Mouse (Mus musculus): ENCODE measurements at regions not wholly inside any gene's neighbourhood (a gene's known extent, or its start where the extent isn't known, plus 50 kb on each side); places are given as distances from the start of the nearest gene placed in this dataset.
"Not testable (repeated sequence)": the region's sequence is repeated elsewhere in the genome, so short reads cannot be mapped to it uniquely, and the experiment has no call there.

DNA sequence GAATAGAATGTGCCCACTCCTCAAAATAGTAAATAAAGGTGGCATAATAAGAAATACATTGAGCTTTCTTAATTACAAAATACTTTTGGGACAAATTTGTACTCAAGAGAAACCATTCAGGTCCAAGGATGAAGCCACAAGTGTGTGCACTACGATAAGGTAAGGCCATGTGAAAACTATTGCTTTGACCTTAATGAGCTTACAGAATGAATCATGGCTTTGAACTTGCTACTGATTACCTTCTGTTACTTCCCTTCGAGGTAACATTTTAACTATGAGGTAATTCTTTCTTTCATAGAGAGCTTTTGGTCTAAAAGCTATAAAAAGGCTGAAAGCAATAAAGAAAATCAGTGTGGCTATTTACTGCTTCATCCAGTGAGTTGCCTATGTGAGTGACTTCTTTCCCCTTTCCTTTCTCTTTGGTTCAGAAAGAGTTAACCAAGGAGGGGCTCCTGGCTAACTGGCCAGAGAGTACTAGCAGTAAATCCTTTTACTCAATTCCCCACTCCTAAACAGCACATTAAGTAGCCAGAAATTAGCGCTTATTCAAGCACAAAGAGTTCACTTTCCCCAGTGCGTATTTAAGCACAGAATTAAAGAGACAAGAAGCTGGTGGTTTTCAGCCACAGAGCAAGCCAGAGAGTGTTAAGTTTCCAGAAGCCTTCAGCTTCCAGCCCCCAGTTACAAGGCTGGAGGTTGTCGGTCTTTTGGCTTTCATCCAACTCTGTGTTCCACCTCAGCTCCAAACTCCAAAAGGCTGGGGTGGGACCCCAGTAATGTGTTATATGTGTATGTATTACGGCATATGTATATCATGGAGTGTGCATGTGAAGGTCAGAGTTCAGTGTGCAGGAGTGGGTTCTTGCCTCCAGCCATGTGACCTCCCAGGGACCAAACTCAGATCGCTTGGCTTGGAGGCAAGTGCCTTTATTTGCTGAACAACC is 194.3 kb upstream of the Gm10131 start:
- DNase-seq (ENCODE audit: low read depth, low spot score): no peak

DNA sequence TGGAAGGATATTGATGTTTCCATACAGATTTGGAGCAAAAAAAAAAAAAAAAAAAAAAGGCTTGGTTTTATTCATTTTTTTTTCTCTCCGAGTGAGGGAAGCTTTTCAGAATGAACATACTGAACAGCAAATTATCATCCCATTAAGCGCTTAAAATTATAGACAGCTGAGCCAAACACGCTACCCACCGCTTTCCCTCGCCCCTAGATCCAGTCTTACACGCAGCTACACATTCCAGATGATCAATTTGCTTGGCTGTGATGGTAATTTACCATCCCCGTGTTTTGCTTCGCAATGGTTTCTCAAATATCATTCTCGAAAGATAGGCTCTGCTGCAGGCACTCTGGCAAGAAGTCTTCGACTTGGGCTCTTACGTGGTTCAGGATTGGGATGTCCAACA is 192.3 kb upstream of the Gm10131 start:
- no peak for DNase-seq (ENCODE audit: low read depth, low spot score)

DNA sequence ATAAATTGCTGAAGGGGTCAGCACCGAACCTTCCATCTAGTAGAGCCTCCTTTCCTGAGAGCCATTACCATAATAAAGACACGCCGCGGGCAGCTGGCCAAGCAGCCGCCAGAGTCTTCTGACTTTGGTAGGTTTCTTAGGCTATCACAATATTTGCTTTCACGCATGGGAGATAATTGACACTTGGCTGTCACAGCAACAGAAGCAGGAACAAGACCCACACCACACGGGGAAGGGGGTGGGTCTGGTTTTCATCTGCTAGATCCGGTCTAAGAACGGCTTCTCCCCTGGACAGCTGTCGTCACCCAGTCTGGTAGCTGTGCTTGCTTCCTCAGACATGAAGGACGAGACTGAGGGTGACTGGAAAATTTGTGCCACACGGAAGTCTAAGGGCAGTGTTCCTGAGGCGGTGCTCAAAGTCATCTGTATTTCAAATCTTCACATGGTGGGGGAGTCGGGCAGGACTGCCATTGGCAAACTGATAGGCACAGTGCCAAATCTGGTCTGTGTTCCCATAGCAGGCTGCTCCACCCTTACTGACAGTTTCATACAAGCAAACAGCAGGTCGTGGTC is 188.9 kb upstream of the Gm10131 start:
- DNase-seq (ENCODE audit: low read depth, low spot score): no peak

GRCm38 (mm10) chr8:34294721-34295120 is 183.2 kb upstream of the Gm10131 start:
- no peak for DNase-seq (ENCODE audit: low read depth, low spot score)

- no peak for DNase-seq (ENCODE audit: low read depth, low spot score)
Measured at GRCm38 (mm10) chr8:34290670-34291069, 179.1 kb upstream of the Gm10131 start.

- DNase-seq (ENCODE audit: low read depth, low spot score): no peak
Measured at GRCm38 (mm10) chr8:34287801-34288200, 176.3 kb upstream of the Gm10131 start.

DNA sequence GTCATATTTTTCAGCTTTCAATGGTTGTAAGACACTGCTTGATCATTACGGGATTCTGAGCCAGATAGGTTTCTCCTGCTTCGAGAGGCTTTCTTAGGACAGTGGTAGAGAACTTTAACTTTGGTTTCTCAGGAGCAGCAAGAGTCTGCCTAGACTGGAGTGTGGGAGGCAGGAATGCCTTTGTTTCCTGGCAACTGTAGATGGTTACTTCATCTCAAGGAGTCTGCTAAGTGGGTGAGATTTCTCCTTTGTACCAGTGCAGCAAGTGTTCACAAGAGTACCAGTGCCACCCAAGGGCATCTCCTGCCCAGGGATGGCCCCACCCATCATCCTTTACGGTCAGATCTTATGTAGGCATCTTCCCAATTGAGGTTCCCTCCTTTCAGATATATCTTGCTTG is 173.0 kb upstream of the Gm10131 start:
- no peak for DNase-seq (ENCODE audit: low read depth, low spot score)

DNA sequence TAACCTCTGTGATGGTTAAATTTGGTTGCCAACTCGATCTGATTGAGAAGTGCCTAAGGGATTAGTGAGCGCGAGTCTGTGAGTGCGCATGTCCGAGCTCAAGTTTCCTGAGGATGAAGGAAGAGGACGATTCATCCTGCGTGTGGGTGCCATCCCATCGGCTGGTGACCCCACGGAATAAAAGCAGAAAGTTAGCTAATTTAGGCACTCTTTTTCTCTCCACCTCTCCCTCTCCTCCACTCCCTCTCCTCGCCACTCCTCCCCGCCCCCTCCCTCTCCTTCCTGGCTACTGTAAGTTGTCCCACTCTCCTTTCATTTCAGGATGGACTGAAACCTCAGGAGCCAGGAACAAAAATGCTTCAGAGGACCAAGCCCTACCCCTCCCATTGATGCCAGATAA is 168.9 kb upstream of the Gm10131 start:
- DNase-seq (ENCODE audit: low read depth, low spot score): no peak

- no peak for DNase-seq (ENCODE audit: low read depth, low spot score)
Measured at GRCm38 (mm10) chr8:34275977-34276660, 164.6 kb upstream of the Gm10131 start.

- DNase-seq (ENCODE audit: low read depth, low spot score): not testable (repeated sequence)
Measured at GRCm38 (mm10) chr8:34274796-34275195, 163.3 kb upstream of the Gm10131 start.

- DNase-seq (ENCODE audit: low read depth, low spot score): no peak
Measured at GRCm38 (mm10) chr8:34274171-34274570, 162.6 kb upstream of the Gm10131 start.

- DNase-seq (ENCODE audit: low read depth, low spot score): no peak
Measured at GRCm38 (mm10) chr8:34269848-34270247, 158.3 kb upstream of the Gm10131 start.

GRCm38 (mm10) chr8:34268806-34269520 is 157.4 kb upstream of the Gm10131 start:
- peak; percentile 42 for DNase-seq (ENCODE audit: low read depth, low spot score)

DNA sequence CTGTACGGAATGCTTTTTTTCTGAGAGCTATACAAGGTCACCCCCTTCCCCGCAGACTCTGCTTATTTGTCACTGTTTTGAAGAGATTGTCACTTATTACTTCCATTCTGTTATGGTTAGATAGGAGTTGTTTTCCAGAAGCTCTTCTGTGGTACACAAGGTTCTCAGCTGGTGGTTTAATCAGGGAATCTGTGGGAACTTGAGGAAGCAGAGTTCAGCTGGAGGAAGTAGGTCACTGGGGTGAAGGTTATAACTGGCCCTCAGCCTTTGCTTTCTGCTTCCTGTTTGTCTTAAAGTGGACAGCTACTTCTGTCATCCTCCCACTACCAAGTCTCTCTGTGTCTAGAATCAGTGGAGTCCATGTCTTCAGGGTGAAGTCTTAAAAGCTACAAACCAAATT is 143.4 kb upstream of the Gm10131 start:
- no peak for DNase-seq (ENCODE audit: low read depth, low spot score)

GRCm38 (mm10) chr8:34251934-34252333 is 140.4 kb upstream of the Gm10131 start:
- no peak for DNase-seq (ENCODE audit: low read depth, low spot score)

DNA sequence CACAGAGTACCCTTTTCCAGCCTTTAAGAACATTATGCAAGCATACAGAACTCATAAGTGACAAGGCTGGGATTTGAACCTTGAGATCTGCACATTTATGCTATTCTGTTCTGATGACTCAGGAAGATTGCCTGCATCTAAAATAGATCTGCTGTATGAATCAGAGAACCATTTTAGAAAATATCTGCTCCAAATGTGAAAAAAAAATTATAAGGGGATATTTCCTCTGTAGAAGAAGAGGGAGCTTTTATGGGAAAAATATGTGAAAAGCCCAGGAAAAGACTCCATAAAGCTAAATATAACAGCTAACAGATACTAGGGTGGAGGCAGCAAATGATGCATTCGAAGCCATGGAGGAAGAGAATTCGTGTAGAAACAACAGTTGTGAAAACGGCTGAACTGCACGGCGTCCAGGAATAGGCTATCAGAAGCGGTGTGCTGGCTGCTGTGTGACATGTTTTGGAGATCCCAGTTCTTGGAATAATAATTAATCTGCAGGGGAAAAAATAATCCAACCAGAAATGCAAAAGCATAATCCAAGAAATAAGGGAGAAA is 127.9 kb upstream of the Gm10131 start:
- DNase-seq (ENCODE audit: low read depth, low spot score): no peak

GRCm38 (mm10) chr8:34233705-34234104 is 122.2 kb upstream of the Gm10131 start:
- no peak for DNase-seq (ENCODE audit: low read depth, low spot score)

DNA sequence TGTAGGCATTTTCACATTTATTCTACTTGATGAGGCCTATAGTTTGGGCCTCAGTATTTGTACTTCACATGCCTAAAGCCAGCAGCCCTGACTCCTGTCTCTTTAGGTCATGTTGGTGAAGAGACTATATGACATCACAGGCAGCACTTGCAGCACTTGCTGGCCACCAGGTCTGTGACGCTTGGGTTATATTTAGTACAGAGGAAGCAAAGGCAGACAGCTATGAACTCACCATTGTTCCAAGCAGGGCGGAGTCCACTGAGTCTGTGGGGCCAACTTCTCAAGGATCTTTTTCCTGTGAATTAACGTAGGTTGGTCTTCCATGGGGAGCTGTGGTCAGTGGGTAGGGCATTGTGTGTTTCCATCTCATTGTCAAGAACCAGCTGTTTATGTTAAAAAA is 117.9 kb upstream of the Gm10131 start:
- no peak for DNase-seq (ENCODE audit: low read depth, low spot score)

GRCm38 (mm10) chr8:34225011-34225890 is 113.7 kb upstream of the Gm10131 start:
- no peak for DNase-seq (ENCODE audit: low read depth, low spot score)

DNA sequence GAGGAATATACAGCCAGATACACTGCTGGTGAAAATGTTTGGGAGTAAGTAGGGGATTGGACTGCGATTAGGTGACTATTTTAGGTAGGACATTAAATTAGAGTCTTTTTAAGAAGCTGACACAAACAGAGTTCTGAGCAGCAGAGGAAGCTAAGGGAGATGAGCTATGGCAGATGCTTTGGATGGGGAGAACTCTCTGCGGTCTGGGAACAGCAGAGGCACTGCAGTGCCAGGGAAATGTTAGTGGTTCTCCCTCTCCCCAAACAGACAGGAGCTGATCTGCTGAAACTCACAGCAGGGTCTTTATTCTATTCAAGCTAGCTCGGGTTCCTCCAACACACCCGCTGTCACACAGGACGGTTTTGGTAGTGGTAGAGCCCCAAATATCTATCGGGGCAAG is 110.7 kb upstream of the Gm10131 start:
- DNase-seq (ENCODE audit: low read depth, low spot score): no peak
